Mouse (Mus musculus): ENCODE results near the gene Dut.
"Not testable (repeated sequence)": the region's sequence is repeated elsewhere in the genome, so short reads cannot be mapped to it uniquely, and the experiment has no call there.

The Dut gene

GRCm38 (mm10) chr2:125254630-125255029 is 7.6 kb downstream of the Dut start:
- DNase-seq (ENCODE audit: low spot score): no peak

DNA sequence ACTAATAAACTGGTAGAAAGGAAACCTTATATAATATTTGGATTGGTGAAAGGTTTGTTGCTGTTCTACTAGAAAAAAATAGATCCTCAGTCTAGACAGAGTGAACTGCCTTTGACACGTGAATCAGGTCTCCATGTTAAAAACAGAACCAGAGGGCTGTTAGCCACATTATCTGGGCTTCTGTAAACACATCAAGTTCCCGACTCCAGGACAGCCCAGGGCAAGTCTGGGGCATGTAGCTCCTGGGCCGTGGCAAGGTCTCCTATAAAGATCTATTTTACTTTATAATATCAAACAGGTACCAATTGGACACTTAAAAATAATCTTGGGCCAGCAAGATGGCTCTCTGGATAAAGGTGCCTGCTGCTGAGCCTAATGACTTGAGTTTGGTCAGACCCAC is 8.9 kb downstream of the Dut start:
- no peak for DNase-seq (ENCODE audit: low spot score)

DNA sequence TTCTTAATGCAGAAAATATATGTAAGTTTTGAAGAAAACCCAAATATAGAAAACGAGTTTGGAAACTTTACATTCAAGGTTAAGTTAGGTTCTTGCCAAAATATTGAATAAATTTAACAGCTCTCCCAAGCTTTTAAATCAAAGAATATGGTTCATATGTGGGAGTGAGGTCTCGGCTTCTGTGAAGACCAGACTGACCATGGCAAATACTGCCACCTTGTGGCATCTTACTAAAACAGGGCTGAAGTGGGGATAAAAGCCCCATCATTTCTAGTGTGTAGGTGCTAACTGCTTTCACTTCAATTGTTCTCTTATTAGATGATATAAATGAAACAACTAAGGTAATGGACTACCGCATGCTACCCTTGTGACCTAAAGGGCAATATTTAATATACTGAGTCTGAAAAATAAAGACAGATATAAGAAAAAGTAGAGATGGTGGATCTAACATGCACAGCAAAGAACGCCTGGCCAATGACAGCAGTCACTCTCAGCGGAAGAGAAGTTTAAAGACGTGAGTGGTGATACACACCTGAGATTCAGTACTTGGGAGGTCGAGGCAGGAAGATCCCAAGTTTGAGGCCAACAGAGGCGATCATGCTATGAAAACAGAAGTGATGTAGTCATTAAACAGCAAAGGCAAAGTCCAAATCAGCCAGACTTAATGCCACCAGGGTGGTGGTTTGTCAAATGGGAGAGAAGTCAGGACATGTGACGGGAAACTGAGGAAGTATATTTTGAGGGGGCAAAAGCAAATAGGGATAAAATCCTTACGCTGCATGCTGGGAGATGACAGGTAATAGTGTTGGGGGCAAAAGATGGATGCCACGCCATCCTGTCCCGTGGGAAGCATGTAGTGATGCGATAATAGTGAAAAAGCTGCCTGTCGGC is 12.5 kb downstream of the Dut start:
- DNase-seq (ENCODE audit: low spot score): peak; percentile 74

DNA sequence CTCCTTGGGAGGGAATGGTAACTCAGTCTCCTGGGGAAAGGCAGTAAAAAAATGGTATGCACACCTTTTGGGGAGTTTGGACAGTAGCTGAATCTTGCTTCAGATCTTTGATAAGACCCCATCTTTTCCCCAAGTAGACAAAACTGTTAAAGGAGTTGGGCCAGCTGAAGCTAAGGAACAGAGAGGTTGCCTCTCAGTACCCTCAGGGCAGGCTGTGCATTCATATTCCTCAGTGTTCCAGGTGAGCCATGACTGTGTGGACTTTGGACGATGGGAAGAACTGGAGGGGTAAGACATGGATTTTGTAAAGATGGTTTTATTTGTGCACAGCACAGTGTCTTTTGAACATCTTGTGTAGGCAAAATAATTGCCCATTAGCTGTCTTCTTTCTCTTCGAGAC is 13.3 kb downstream of the Dut start:
- no peak for DNase-seq (ENCODE audit: low spot score)

DNA sequence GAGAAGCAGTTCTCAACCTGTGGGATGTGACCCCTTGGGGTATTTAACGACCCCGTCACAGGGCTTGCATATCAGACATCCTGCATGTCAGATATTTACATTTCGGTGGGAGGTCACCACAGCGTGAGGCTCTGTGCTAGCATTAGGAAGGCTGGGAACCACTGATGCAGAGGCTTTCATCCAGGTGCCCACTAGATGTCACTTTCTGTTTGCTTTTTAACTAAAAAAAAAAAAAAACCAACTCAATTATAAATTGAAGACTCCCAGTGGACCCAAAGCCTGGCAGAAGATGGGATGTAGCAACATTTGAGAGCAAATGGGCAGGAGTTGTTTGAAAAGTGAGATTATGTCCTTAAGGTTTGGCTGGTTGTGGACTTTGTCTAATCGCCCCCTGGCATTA is 16.1 kb downstream of the Dut start:
- peak; percentile 61 for DNase-seq (ENCODE audit: low spot score)

GRCm38 (mm10) chr2:125263753-125264152 is 16.8 kb downstream of the Dut start:
- no peak for DNase-seq (ENCODE audit: low spot score)

GRCm38 (mm10) chr2:125268876-125269275 is 21.9 kb downstream of the Dut start:
- DNase-seq (ENCODE audit: low spot score): no peak

- no peak for DNase-seq (ENCODE audit: low spot score)
Measured at GRCm38 (mm10) chr2:125275617-125276016, 28.6 kb downstream of the Dut start.

DNA sequence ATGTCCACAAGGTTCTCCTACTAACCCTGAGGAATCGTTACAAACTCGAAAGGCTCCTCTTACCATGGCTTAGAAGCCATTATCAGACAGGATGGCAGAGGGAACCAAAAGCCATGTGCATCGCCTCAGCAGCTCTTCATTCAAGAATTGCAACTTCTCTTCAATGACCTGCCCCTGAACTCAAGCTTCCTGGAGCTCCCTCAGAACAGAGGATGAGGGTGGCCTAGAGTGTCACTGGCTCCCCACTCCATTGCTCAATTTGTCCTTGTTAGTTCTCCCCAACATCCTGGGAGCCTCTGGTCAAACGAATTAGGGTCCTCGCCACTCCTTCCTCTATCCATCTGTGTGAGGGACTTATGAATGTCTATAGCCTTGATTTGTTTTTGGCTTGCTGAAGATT is 29.7 kb downstream of the Dut start:
- DNase-seq (ENCODE audit: low spot score): no peak

GRCm38 (mm10) chr2:125278474-125278873 is 31.5 kb downstream of the Dut start:
- no peak for DNase-seq (ENCODE audit: low spot score)

- not testable (repeated sequence) for DNase-seq (ENCODE audit: low spot score)
Measured at GRCm38 (mm10) chr2:125279995-125280394, 33.0 kb downstream of the Dut start.

- DNase-seq (ENCODE audit: low spot score): no peak
Measured at GRCm38 (mm10) chr2:125282334-125283206, 35.6 kb downstream of the Dut start.

GRCm38 (mm10) chr2:125285777-125286176 is 38.8 kb downstream of the Dut start:
- peak; percentile 27 for DNase-seq (ENCODE audit: low spot score)

GRCm38 (mm10) chr2:125290197-125290965 is 43.4 kb downstream of the Dut start:
- no peak for DNase-seq (ENCODE audit: low spot score)

DNA sequence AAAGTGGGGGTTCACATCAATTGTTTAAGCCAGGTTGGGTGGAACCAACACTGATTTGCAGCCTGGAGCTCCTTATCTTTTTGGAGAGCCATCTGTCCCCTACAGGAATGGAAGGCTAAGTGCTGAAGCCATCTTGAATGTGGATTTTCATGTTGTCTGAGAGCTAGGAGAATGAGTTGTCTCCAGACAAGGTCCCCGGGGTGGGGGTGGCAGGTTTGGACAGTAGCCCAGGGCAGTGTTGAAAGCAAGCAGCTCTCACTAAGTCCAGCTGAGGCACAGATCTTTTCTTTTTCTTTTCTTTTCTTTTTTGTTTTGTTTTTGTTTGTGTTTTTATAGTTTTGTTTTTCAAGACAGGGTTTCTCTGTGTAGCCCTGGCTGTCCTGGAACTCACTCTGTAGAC is 44.1 kb downstream of the Dut start:
- no peak for DNase-seq (ENCODE audit: low spot score)

- DNase-seq (ENCODE audit: low spot score): no peak
Measured at GRCm38 (mm10) chr2:125292616-125293015, 45.6 kb downstream of the Dut start.

GRCm38 (mm10) chr2:125293969-125294491 is 47.0 kb downstream of the Dut start:
- DNase-seq (ENCODE audit: low spot score): no peak

DNA sequence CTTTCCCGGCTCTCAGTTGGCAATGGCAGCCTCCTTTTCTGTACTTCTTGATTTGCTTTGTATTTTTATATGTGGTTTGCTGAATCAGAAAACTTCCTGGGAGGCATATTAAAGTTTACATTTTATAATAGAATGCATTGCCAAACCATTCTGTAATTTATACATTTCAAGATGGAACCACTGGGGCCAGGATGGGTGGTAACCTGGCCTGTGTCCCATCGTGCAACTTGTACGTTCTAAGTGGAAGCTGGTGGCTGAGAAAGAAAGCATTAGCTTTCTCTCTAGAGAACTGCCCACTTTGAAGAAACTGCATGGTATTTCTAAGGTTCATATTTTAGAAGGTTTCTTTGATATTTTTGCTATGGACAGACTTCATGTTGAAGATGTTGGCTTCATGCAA is 48.5 kb downstream of the Dut start:
- no peak for DNase-seq (ENCODE audit: low spot score)

- DNase-seq (ENCODE audit: low spot score): no peak
Measured at GRCm38 (mm10) chr2:125298841-125299240, 51.9 kb downstream of the Dut start.

DNA sequence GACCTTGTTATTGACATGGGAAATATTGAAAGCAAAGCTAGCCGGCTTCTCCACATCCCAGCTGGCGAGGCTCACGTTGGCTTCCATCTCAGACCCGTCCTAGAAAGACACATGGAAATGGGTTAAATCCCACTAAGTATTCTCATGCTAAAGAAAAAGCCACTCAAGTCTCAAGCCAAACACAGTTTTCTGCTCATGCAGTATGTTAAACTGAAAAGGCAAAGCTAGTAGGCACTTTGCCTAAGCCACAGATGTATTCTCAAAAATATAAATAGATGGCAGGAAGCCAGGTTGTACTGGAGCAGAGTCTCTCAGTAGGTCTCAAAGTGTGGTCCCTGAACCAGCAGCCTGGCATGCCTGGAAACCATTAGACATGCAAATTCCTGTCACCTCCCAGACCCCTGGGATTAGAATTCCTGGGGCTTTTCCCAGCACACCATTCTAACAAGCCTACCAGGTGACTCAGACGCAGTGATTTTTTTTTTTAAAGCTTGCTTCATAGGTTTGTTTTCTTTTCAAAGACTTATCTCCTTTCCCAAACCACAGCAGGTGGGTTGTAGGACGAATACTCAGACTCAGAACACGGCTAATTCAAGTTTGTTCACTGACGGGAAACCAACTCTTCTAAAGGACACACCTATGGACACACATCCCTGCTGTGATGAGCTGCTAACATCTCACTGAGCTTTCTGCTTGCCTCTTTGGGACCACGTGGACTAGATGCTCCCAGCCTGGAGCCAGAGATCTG is 55.1 kb downstream of the Dut start:
- no peak for DNase-seq (ENCODE audit: low spot score)

GRCm38 (mm10) chr2:125302625-125302924 is 55.6 kb downstream of the Dut start:
- DNase-seq (ENCODE audit: low spot score): no peak
